ENCODE assay signal across 19 mouse cellular contexts in the genomic region with DNA sequence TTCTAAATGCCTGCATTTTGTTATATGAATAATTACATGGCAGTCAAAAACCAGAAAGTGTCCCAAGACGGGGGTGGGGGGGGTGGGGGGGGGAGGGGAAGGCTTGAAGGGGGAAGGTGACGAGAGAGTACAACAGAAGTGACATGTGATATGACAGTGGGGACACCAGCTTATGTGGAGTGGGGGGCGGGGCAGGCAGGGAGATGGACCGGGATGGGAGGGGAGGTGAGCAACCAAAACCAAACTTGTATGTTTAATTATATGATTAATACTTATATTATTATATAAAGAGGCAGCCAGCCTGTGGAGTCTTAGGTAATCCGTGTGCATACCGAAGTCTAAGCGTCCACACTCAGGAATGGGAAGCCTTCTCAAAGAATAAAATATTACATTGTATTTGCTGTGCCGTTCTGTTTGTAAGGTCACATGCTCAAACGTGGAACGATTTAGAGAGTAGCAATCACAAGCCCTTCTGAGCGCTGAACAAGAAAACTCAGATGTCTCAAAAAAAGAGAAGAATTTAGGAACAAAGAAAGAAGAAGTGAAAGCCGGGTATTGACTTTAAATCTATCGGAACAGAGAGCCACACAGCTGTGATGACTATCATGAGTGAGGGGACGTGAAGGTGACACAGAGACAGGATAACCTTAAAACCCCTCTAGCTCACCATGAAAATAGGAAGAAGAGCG. TPM values are rescaled to one million over a fixed set of nuclear protein-coding genes. Genes with fewer than 3 reads are reported as not detected.
DNase-seq lines count a peak whose midpoint lies in the region; ATAC-seq and TF ChIP-seq lines count a peak whose summit lies in the region.
"Had no signal": no experiment of that assay in that cellular context is flagged by ENCODE, and none has a peak within 500 bp of the region (broad histone marks: within the 10 kb centered on the region; RNA-seq: fewer than 3 reads in every experiment).

No protein-coding gene starts in this region.

- no peaks in the 10 kb centered on the region for H3K36me3 ChIP-seq in lung, postnatal 0 days (ENCODE audit: insufficient read depth, low read length)
- no peaks in the 10 kb centered on the region for H3K36me3 ChIP-seq in hindbrain, postnatal 0 days (ENCODE audit: insufficient read depth, low read length)
- H3K36me3 ChIP-seq: embryonic facial prominence, embryonic 12.5 days; forebrain, embryonic 15.5 days; G1E; heart, embryonic 10.5 days; hindbrain, embryonic 12.5 days had no signal

- TF ChIP-seq CTCF in lung, postnatal 0 days (IDR thresholded peaks at IDR 0.05): no peak
- no peak for TF ChIP-seq CTCF in bone marrow macrophage, adult 2 months (IDR thresholded peaks at IDR 0.05; ENCODE audit: low read depth, low read length)
- TF ChIP-seq CTCF in hindbrain, postnatal 0 days (IDR thresholded peaks at IDR 0.05; ENCODE audit: low read depth): no peak

- H3K9me3 ChIP-seq in lung, postnatal 0 days (ENCODE audit: low read length): no peaks in the 10 kb centered on the region
- H3K9me3 ChIP-seq in hindbrain, postnatal 0 days (ENCODE audit: low read length): no peaks in the 10 kb centered on the region
- H3K9me3 ChIP-seq: embryonic facial prominence, embryonic 12.5 days; forebrain, embryonic 15.5 days; heart, embryonic 10.5 days; hindbrain, embryonic 12.5 days had no signal

- no peak overlapping the region for H3K4me2 ChIP-seq in lung, postnatal 0 days (replicated peaks; ENCODE audit: low read depth, low read length)
- no peak overlapping the region for H3K4me2 ChIP-seq in hindbrain, postnatal 0 days (ENCODE audit: low read depth, low read length)
- H3K4me2 ChIP-seq: embryonic facial prominence, embryonic 12.5 days; forebrain, embryonic 15.5 days; hindbrain, embryonic 12.5 days had no signal

- 66% methylated on average over 14 of the region's 15 CpGs for WGBS in lung, postnatal 0 days
- WGBS in hindbrain, postnatal 0 days: 78% methylated on average over 15 of the region's 15 CpGs

- H3K4me1 ChIP-seq in lung, postnatal 0 days (ENCODE audit: insufficient read depth, low read depth, low read length): no peaks in the 10 kb centered on the region
- H3K4me1 ChIP-seq in bone marrow macrophage, adult 2 months (ENCODE audit: control insufficient read depth, insufficient read depth, low read length): peaks cover 8% of the 10 kb centered on the region
- no peaks in the 10 kb centered on the region for H3K4me1 ChIP-seq in hindbrain, postnatal 0 days (ENCODE audit: insufficient read depth, low read length)
- H3K4me1 ChIP-seq: forebrain, embryonic 15.5 days had no signal

- no peaks in the 10 kb centered on the region for H3K27me3 ChIP-seq in lung, postnatal 0 days (replicated peaks; ENCODE audit: insufficient read depth, low read length)
- no peaks in the 10 kb centered on the region for H3K27me3 ChIP-seq in hindbrain, postnatal 0 days (ENCODE audit: insufficient read depth, low read length)
- H3K27me3 ChIP-seq: embryonic facial prominence, embryonic 12.5 days; forebrain, embryonic 15.5 days; hindbrain, embryonic 12.5 days had no signal

- no peak for TF ChIP-seq POLR2A in bone marrow macrophage, adult 2 months (IDR thresholded peaks at IDR 0.05; ENCODE audit: borderline replicate concordance, low read depth, low read length)

- H3K4me3 ChIP-seq in lung, postnatal 0 days (ENCODE audit: low read depth, low read length): no peak overlapping the region
- H3K4me3 ChIP-seq in bone marrow macrophage, adult 2 months (ENCODE audit: insufficient read depth, low read length): no peak overlapping the region
- H3K4me3 ChIP-seq in hindbrain, postnatal 0 days (ENCODE audit: low read length): no peak overlapping the region
- H3K4me3 ChIP-seq: embryonic facial prominence, embryonic 12.5 days; forebrain, embryonic 15.5 days; heart, embryonic 10.5 days; hindbrain, embryonic 12.5 days had no signal

- no peak for TF ChIP-seq EP300 in lung, postnatal 0 days (IDR thresholded peaks at IDR 0.05)

- H3K27ac ChIP-seq in lung, postnatal 0 days (ENCODE audit: low read length): no peak overlapping the region
- peak overlapping the region; percentile 36 for H3K27ac ChIP-seq in bone marrow macrophage, adult 2 months (ENCODE audit: insufficient read depth, low read depth, low read length)
- H3K27ac ChIP-seq in hindbrain, postnatal 0 days: no peak overlapping the region
- H3K27ac ChIP-seq: embryonic facial prominence, embryonic 12.5 days; forebrain, embryonic 15.5 days; heart, embryonic 10.5 days; hindbrain, embryonic 12.5 days had no signal

- no peak overlapping the region for H3K9ac ChIP-seq in lung, postnatal 0 days (replicated peaks; ENCODE audit: low read depth)
- H3K9ac ChIP-seq in hindbrain, postnatal 0 days (replicated peaks; ENCODE audit: low read length): no peak overlapping the region
- H3K9ac ChIP-seq: embryonic facial prominence, embryonic 12.5 days; forebrain, embryonic 15.5 days; hindbrain, embryonic 12.5 days had no signal

- DNase-seq in lung, postnatal 0 days (ENCODE audit: low spot score): peak; percentile 18
- no peak for DNase-seq in lung, postnatal 10 days
- peak; percentile 60 to 64 for DNase-seq in B cell, adult 2 months
- DNase-seq in thymus, postnatal 0 days (ENCODE audit: low spot score): no peak
- no peak for DNase-seq in thymus, postnatal 14 days
- no peak for DNase-seq in hindbrain, postnatal 0 days (ENCODE audit: low spot score)
- DNase-seq: adrenal gland, postnatal 10 days; cerebellum, adult 18-20 months; cerebellum, adult 9-11 months; gastrocnemius, postnatal 36 days; heart, postnatal 10 days; heart, postnatal 4 days had no signal

- no peak for ATAC-seq in lung, postnatal 0 days
- peak; percentile 71 for ATAC-seq in megakaryocyte progenitor cell, adult 5-6 weeks (replicated peaks; ENCODE audit: poor library complexity)
- no peak for ATAC-seq in hindbrain, postnatal 0 days
- ATAC-seq: forebrain, embryonic 15.5 days had no signal

RNA-seq across cellular contexts. Expression of a gene that starts 26.5 kb away (rescaled TPM):
- polyA plus RNA-seq in lung, postnatal 0 days (2015; fragmentation: Nextera tagmentation; extraction: Ambion mirVana): 4.7 and 5.1 TPM in 2 replicates
- polyA plus RNA-seq in bone marrow macrophage, adult 2 months (2012; ENCODE audit: insufficient read depth, insufficient read length, missing spikeins): 1.6 and 3.6 TPM in 2 replicates
- total RNA-seq in megakaryocyte progenitor cell, adult 5-6 weeks (2015): 10.4 and 12.7 TPM in 2 replicates
- 13.8 and 16.7 TPM in 2 replicates for total RNA-seq in megakaryocyte progenitor cell, adult 5-6 weeks (2017)
- 16.6 and 17.8 TPM in 2 replicates for polyA plus RNA-seq in thymus, postnatal 0 days (2015; fragmentation: Nextera tagmentation; extraction: Ambion mirVana)
- 19.1 and 21.2 TPM in 2 replicates for total RNA-seq in hindbrain, postnatal 0 days (2014; rRNA removed)
- 16.3 and 16.4 TPM in 2 replicates for polyA plus RNA-seq in hindbrain, postnatal 0 days (2015; fragmentation: Nextera tagmentation; extraction: Ambion mirVana)
- polyA plus RNA-seq: G1E had no signal

RNA-seq across cellular contexts. Expression of a gene that starts 34.9 kb away (rescaled TPM):
- polyA plus RNA-seq in lung, postnatal 0 days (2015; fragmentation: Nextera tagmentation; extraction: Ambion mirVana): 8.2 and 9.0 TPM in 2 replicates
- polyA plus RNA-seq in bone marrow macrophage, adult 2 months (2012; ENCODE audit: insufficient read depth, insufficient read length, missing spikeins): 1.5 and 1.7 TPM in 2 replicates
- total RNA-seq in megakaryocyte progenitor cell, adult 5-6 weeks (2015): 0.02 and 0.52 TPM in 2 replicates
- total RNA-seq in megakaryocyte progenitor cell, adult 5-6 weeks (2017): 0.20 and 0.62 TPM in 2 replicates
- polyA plus RNA-seq in thymus, postnatal 0 days (2015; fragmentation: Nextera tagmentation; extraction: Ambion mirVana): 1.2 and 1.6 TPM in 2 replicates
- 25.4 and 26.3 TPM in 2 replicates for total RNA-seq in hindbrain, postnatal 0 days (2014; rRNA removed)
- 14.6 and 15.9 TPM in 2 replicates for polyA plus RNA-seq in hindbrain, postnatal 0 days (2015; fragmentation: Nextera tagmentation; extraction: Ambion mirVana)
- polyA plus RNA-seq: G1E had no signal

Comparison
In these comparisons a context has a peak if more than half of its experiments do, and no peak if none do; other contexts are left out.
1. DNase-seq: peak in lung, postnatal 0 days (single experiment) and B cell, adult 2 months (2 of 2); none in lung, postnatal 10 days (single experiment), thymus, postnatal 0 days (single experiment), thymus, postnatal 14 days (single experiment) and hindbrain, postnatal 0 days (single experiment).